Mouse (Mus musculus): ENCODE results near the gene Gm21095. TPM values are rescaled to one million over a fixed set of nuclear protein-coding genes. Genes with fewer than 3 reads are reported as not detected.
"Not testable (repeated sequence)": the region's sequence is repeated elsewhere in the genome, so short reads cannot be mapped to it uniquely, and the experiment has no call there.

Gm21095 gene
- total RNA-seq (2021) = not detected
- long read RNA-seq, experiment 1 = 0 reads
- long read RNA-seq, experiment 2 = 0 reads

DNA sequence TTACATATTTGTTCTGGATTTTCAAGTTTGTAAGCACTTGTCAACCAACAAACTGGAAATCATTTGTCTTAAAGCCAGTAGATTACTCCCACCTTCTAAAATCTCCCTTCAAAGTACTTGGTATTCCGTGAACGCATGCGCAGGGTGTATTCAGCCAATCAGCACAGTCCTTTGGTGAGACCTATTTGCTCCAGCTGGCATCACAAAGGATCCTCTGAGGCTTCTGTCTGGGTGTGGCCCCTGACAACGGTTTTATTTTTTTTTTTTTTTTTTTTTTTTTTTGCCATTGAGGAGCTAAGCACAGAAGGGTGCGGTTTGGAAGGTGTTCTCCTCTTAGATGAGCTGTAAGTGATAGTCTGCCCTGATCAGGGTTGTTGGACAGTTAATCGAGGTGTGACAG is at the start of gene Gm21095:
Gene Gm21095, plus strand, starts transcription at position 301 of the 400 bp plus-strand sequence.
- not testable (repeated sequence) for DNase-seq
